Mouse (Mus musculus) layer of hippocampus, adult 9-11 months (tissue): ENCODE results near the gene Olfr963.
A peak's percentile ranks its signal among the peaks of the same experiment; 100 is the strongest.
"Not testable (repeated sequence)": the region's sequence is repeated elsewhere in the genome, so short reads cannot be mapped to it uniquely, and the experiment has no call there.

Experiments used
- DNase-seq: peaks from one replicate; pipeline ENCODE4 v3.0.0; 2022

The Olfr963 gene

DNA sequence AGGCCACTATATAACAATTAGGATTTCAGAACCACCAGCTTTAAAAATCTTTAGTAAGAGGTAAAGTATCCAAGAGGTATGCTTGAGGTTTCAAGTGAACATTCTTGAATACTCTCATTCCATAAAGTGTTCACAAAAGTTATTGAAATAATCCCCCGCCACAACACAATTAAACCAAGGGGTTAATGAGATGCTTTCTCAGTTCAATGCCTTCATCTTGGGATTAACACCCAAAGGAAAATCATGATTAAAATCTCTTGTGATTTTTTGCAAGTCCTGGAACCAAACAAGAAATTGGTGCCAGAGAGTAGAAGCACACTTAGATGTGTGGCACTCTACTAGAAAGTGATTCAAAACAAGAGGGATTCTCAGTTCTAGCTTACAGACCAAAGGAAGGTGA, at the start of gene Olfr963:
Olfr963 (plus strand) TSS at position 301 of the 400 bp plus-strand sequence.
- DNase-seq = no peak

DNA sequence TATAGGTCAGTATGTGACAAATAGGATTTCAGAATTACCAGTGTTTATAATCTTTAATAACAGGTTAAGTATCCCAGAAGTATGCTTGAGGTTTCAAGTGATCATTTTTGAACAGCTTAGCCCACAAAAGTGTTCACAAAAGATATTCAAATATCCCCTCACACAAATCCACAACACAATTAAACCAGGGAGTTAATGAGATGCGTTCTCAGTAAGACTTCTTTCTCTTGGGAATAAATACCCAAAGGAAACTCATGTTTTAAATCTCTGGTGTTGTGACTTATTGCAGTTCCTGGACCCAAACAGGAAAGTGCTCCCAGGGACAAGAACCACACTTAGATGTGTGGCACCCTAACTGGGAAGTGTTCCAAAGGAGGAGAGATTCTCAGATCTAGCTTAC, 45.9 kb upstream of the Olfr963 start, which contains the start of gene Olfr960:
Olfr960 (plus strand) TSS at position 301 of the 400 bp plus-strand sequence.
- DNase-seq = no peak

- DNase-seq = no peak
Observed at GRCm38 (mm10) chr9:39623783-39624182, 43.2 kb upstream of the Olfr963 start.

GRCm38 (mm10) chr9:39624711-39625110, 42.3 kb upstream of the Olfr963 start:
- no peak for DNase-seq

GRCm38 (mm10) chr9:39629069-39629468, 37.9 kb upstream of the Olfr963 start:
- DNase-seq = no peak

DNA sequence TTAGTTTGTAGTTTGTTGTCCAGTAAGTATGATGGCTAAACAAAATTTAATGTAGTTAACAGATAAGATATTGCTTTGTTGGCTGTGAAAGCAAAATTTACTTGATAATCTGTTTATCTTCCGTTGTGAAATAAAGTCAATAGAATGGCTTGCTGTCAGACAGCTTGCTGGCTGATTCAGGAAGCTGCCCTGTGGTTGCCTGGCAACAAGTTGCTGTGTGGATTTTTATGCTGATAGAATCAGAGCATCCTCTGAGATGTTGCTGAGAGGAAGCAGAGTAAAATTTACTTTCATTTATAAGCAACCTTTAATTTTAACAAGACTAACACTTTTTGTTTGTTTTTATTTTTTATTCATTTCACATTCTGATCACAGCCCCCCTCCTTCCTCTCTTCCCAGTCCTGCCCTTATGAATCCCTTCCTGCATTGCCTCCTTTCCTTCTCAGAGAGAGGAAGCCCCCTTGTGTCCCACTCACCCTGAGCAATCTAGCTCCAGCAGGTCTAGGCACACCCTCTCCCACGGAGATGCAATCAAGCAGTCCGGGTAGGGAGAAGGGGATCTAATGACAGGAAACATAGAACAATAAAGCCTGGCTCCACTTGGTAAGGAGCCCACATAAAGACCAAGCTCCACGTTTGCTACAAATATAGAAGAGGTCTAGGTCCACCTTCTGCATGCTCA, 33.0 kb upstream of the Olfr963 start:
- peak; percentile 52 for DNase-seq

DNA sequence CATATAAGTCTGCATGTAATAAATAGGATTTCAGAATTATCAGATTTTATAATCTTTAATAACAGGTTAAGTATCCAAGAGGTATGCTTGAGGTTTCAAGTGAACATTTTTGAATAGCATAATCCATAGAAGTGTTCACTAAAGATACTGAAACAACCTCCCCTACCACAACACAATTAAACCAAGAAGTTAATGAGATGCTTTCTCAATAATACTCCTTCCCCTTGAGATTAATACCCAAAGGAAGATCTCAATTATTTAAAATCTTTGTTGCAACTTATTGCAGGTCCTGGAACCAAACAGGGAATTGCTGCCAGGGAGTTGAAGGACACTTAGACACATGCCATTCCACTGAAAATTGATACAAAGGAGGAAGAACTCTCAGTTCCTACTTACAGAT, 22.2 kb upstream of the Olfr963 start, which contains the start of gene Olfr961:
Olfr961 (plus strand) TSS at position 301 of the 400 bp plus-strand sequence.
- no peak for DNase-seq

DNA sequence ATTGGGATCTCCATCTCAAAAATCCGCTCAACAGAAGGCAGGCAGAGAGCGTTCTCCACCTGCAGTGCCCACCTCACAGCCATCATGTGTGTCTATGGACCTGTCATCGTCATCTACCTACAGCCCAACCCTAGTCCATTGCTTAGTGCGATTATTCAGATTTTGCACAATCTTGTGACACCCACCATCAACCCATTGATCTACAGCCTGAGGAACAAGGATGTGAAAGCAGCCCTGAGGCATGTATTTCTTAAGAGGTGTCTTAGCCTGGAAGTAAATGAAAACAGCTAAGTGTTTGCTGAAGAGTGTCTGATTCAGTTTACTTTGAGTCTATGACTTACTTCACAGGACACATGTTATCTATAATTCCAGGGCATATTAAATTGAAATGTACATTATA, 19.6 kb upstream of the Olfr963 start:
- DNase-seq = no peak

GRCm38 (mm10) chr9:39654756-39655396, 12.1 kb upstream of the Olfr963 start:
- peak; percentile 44 for DNase-seq

GRCm38 (mm10) chr9:39669723-39670122, 2.7 kb downstream of the Olfr963 start:
- no peak for DNase-seq

DNA sequence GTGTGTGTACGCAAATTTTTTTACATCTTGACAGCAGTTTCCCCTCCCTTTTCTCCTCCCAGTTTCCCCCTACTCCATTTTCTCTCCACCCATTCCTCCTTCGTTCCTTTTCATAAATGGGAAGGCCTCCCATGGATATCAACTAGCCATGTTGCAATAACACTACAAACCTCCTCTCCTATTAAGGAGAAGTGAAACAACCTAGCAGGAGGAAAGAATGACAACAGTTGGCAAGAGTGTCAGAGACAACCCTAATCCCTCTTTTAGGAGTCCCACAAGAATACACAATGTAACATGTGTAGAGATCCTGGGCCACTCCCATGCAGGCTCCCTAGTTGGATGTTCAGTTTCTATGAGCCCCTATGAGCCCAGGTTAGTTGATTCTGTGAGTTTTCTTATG, 7.8 kb downstream of the Olfr963 start:
- DNase-seq = no peak

DNA sequence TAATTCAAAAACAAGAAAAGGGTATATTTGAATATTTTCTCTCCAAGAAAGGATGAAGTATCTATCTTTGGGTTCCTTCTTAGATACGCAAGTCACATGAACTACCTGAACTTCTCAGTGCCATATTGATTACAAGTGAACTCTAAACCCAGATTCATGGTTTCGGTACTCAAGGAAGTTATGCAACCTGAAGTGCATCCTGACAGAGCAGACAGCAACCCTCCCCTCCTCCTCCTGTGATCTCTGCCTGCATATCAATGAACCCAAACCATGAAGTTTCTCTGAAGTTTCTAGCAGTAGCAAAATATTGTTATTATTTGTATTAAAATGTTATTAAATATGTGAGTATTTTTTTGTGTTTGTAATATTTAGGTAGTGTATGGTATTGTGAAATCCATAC, 11.6 kb downstream of the Olfr963 start:
- no peak for DNase-seq

- DNase-seq = peak; percentile 16
Observed at GRCm38 (mm10) chr9:39679280-39679679, 12.3 kb downstream of the Olfr963 start.

DNA sequence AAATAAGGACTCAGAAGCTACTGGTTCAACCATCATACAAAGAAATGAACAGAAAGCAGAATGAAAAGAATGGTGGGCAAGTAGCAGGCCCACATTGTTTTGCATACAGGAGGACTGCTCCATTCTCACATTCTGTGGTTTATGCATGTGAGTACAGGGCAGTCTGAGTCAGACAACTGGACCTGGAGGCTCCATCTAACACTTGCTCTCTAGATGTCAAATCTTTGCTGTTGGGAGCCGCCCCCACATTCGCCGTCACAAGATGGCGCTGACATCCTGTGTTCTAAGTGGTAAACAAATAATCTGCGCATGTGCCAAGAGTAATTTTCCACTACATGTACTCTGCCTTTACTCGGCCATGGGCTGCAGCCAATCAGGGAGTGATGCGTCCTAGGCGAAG, 34.1 kb downstream of the Olfr963 start:
- not testable (repeated sequence) for DNase-seq

- no peak for DNase-seq
Observed at GRCm38 (mm10) chr9:39707017-39707416, 40.0 kb downstream of the Olfr963 start, which contains the start of gene Olfr149. TSS of gene Olfr149 (minus strand) at chr9:39707117.

- DNase-seq = no peak
Observed at GRCm38 (mm10) chr9:39708958-39709357, 42.0 kb downstream of the Olfr963 start.

GRCm38 (mm10) chr9:39711053-39711452, 44.0 kb downstream of the Olfr963 start, which contains the start of gene Olfr965:
TSS of gene Olfr965 (plus strand) at chr9:39711353.
- DNase-seq = no peak
